Mouse (Mus musculus) E14TG2a.4 (cell line): ENCODE measurements around the gene 4930404N11Rik.

Experiments used
- CTCF ChIP-seq: conservative IDR thresholded peaks from 2 replicates; pipeline ENCODE4 v1.5.1; 2014; ENCODE audit warnings: low read length
- NANOG ChIP-seq: IDR thresholded peaks from 2 replicates; pipeline ENCODE4 v1.6.1; 2014; ENCODE audit warnings: borderline replicate concordance, low read length, mixed read lengths
- POU5F1 ChIP-seq: IDR thresholded peaks from 2 replicates; pipeline ENCODE4 v1.6.1; 2014; ENCODE audit warnings: low read length, borderline replicate concordance

- TF ChIP-seq CTCF (no peak), NANOG (no peak), POU5F1 (no peak)
Measured at GRCm38 (mm10) chr10:81314201-81314600, 51.4 kb downstream of the 4930404N11Rik start.
